ENCODE assay signal across 14 mouse cellular contexts in genomic region chr2:113866155-113866554, GRCm38 (mm10). TPM values are rescaled to one million over a fixed set of nuclear protein-coding genes. Genes with fewer than 3 reads are reported as not detected.
DNase-seq lines count a peak whose midpoint lies in the region; ATAC-seq and TF ChIP-seq lines count a peak whose summit lies in the region.
"Had no signal": no experiment of that assay in that cellular context is flagged by ENCODE, and none has a peak within 500 bp of the region (broad histone marks: within the 10 kb centered on the region; RNA-seq: fewer than 3 reads in every experiment).

No protein-coding gene starts in this region.

- no peaks in the 10 kb centered on the region for H3K9me3 ChIP-seq in heart, embryonic 10.5 days
- H3K9me3 ChIP-seq in liver, postnatal 0 days (ENCODE audit: low read length), result no peaks in the 10 kb centered on the region
- no peaks in the 10 kb centered on the region for H3K9me3 ChIP-seq in liver, embryonic 12.5 days (replicated peaks)
- H3K9me3 ChIP-seq in MEL (replicated peaks; ENCODE audit: insufficient read depth, low read length), result no peaks in the 10 kb centered on the region
- H3K9me3 ChIP-seq: embryonic facial prominence, embryonic 12.5 days; G1E had no signal

- ATAC-seq in liver, postnatal 0 days, result no peak
- no peak for ATAC-seq in liver, embryonic 12.5 days
- ATAC-seq in frontal cortex, adult (ENCODE audit: low TSS enrichment), result no peak

- no peak for TF ChIP-seq POLR2A in MEL (IDR thresholded peaks at IDR 0.05; ENCODE audit: control insufficient read depth in 1 of 2, insufficient read depth in 1 of 2, low read depth in 1 of 2, low read length in 2 of 2, poor library complexity in 1 of 2)

- no peaks in the 10 kb centered on the region for H3K36me3 ChIP-seq in heart, embryonic 10.5 days
- H3K36me3 ChIP-seq in liver, postnatal 0 days (replicated peaks; ENCODE audit: insufficient read depth, low read length), result no peaks in the 10 kb centered on the region
- H3K36me3 ChIP-seq in liver, embryonic 12.5 days, result no peaks in the 10 kb centered on the region
- H3K36me3 ChIP-seq in MEL (ENCODE audit: control insufficient read depth in 1 of 2, insufficient read depth in 2 of 2, low read length in 2 of 2), result no peaks in the 10 kb centered on the region; a peak in 1 of 4 replicates
- H3K36me3 ChIP-seq: embryonic facial prominence, embryonic 12.5 days; G1E had no signal

- no peaks in the 10 kb centered on the region for H3K4me1 ChIP-seq in heart, embryonic 10.5 days
- no peaks in the 10 kb centered on the region for H3K4me1 ChIP-seq in liver, postnatal 0 days (ENCODE audit: insufficient read depth)
- H3K4me1 ChIP-seq in liver, embryonic 12.5 days, result no peaks in the 10 kb centered on the region
- 0 out of 4 replicates have a peak, but pooled peaks cover 0 to 5% of the 10 kb centered on the region in 2 experiments for H3K4me1 ChIP-seq in MEL (ENCODE audit: control insufficient read depth in 1 of 2, insufficient read depth in 2 of 2, low read length in 2 of 2)
- H3K4me1 ChIP-seq: embryonic facial prominence, embryonic 12.5 days had no signal

- no peaks in the 10 kb centered on the region for H3K79me2 ChIP-seq in MEL (ENCODE audit: control insufficient read depth, insufficient read depth, low read length, poor library complexity)

- WGBS in heart, embryonic 10.5 days, result 39% methylated on average over 2 of the region's 2 CpGs
- 28% methylated on average over 2 of the region's 2 CpGs for WGBS in liver, postnatal 0 days (ENCODE audit: insufficient replicate concordance)
- WGBS in liver, embryonic 12.5 days (ENCODE audit: insufficient replicate concordance), result 20% methylated on average over 2 of the region's 2 CpGs

- peak; percentile 74 for TF ChIP-seq RAD21 in MEL (IDR thresholded peaks at IDR 0.05; ENCODE audit: low read depth, low read length)

- H3K4me2 ChIP-seq in liver, postnatal 0 days (ENCODE audit: low read depth, low read length), result no peak overlapping the region
- H3K4me2 ChIP-seq in liver, embryonic 12.5 days, result no peak overlapping the region
- H3K4me2 ChIP-seq: embryonic facial prominence, embryonic 12.5 days had no signal

- H3K27ac ChIP-seq in heart, embryonic 10.5 days, result no peak overlapping the region
- no peak overlapping the region for H3K27ac ChIP-seq in liver, postnatal 0 days (ENCODE audit: low read depth)
- H3K27ac ChIP-seq in liver, embryonic 12.5 days, result no peak overlapping the region
- no peak overlapping the region for H3K27ac ChIP-seq in MEL (ENCODE audit: control insufficient read depth, low read depth, low read length)
- H3K27ac ChIP-seq: embryonic facial prominence, embryonic 12.5 days had no signal

- TF ChIP-seq EP300 in liver, postnatal 0 days (IDR thresholded peaks at IDR 0.05; ENCODE audit: low read depth), result no peak
- no peak for TF ChIP-seq EP300 in MEL (IDR thresholded peaks at IDR 0.05; ENCODE audit: low read depth in 1 of 2, low read length in 2 of 2)

- peak; percentile 32; the same call in 1 of the 2 replicates for TF ChIP-seq CTCF in liver, postnatal 0 days (IDR thresholded peaks at IDR 0.05; ENCODE audit: low read depth)
- TF ChIP-seq CTCF in MEL (IDR thresholded peaks at IDR 0.05 in 2 of 3, conservative IDR thresholded peaks at IDR 0.05 in 1 of 3; ENCODE audit: control insufficient read depth in 1 of 3, insufficient read depth in 1 of 3, low read depth in 2 of 3, low read length in 3 of 3, poor library complexity in 1 of 3, severe bottlenecking in 1 of 3), result peak in 2 of 3 experiments; percentile 11 to 54; a peak in 2 of 6 replicates

- peak; percentile 1 for DNase-seq in heart, adult 11 months
- DNase-seq in heart, embryonic 10.5 days (ENCODE audit: low spot score), result no peak
- DNase-seq in liver, postnatal 0 days, result no peak
- DNase-seq in MEL (ENCODE audit: low read depth, low spot score), result peak; percentile 46
- DNase-seq in mesoderm, embryonic 11.5 days (ENCODE audit: low read depth, low spot score), result peak; percentile 6
- DNase-seq in layer of hippocampus, adult 8-10 months (ENCODE audit: low spot score in 2 of 2), result no peak
- DNase-seq: kidney, postnatal 36 days; left cerebral cortex, postnatal 4 days; thymus, postnatal 14 days had no signal

- no peak overlapping the region for H3K4me3 ChIP-seq in heart, embryonic 10.5 days
- H3K4me3 ChIP-seq in liver, postnatal 0 days (ENCODE audit: low read depth, low read length), result no peak overlapping the region
- H3K4me3 ChIP-seq in liver, embryonic 12.5 days, result no peak overlapping the region
- H3K4me3 ChIP-seq in MEL (ENCODE audit: control insufficient read depth in 1 of 2, insufficient read depth in 1 of 2, low read depth in 2 of 2, low read length in 2 of 2), result no peak overlapping the region
- H3K4me3 ChIP-seq: embryonic facial prominence, embryonic 12.5 days had no signal

- H3K9ac ChIP-seq in liver, postnatal 0 days (replicated peaks), result no peak overlapping the region
- no peak overlapping the region for H3K9ac ChIP-seq in liver, embryonic 12.5 days
- H3K9ac ChIP-seq in MEL (ENCODE audit: control insufficient read depth, low read depth, low read length, poor library complexity, severe bottlenecking), result no peak overlapping the region
- H3K9ac ChIP-seq: embryonic facial prominence, embryonic 12.5 days had no signal

- no peaks in the 10 kb centered on the region for H3K27me3 ChIP-seq in heart, embryonic 10.5 days (ENCODE audit: insufficient read depth, poor library complexity, severe bottlenecking)
- H3K27me3 ChIP-seq in liver, postnatal 0 days (ENCODE audit: insufficient read depth, low read length), result no peaks in the 10 kb centered on the region
- no peaks in the 10 kb centered on the region for H3K27me3 ChIP-seq in liver, embryonic 12.5 days (replicated peaks)
- peaks cover 0 to 2% of the 10 kb centered on the region in 2 experiments; a peak in 3 of 4 replicates for H3K27me3 ChIP-seq in MEL (ENCODE audit: control insufficient read depth in 1 of 2, insufficient read depth in 2 of 2, low read length in 2 of 2)
- H3K27me3 ChIP-seq: embryonic facial prominence, embryonic 12.5 days had no signal

TF ChIP-seq in MEL, 35 proteins besides CTCF, POLR2A, EP300 and RAD21:
- peak; percentile 49 for TF ChIP-seq SMC3 (IDR thresholded peaks at IDR 0.05; ENCODE audit: low read depth, low read length)
- TF ChIP-seq TAL1 (IDR thresholded peaks at IDR 0.05; ENCODE audit: low read length), result no peak
- peak; percentile 35 for TF ChIP-seq ZC3H11A (IDR thresholded peaks at IDR 0.05; ENCODE audit: low read depth, low read length)

RNA-seq across cellular contexts. Expression of gene Arhgap11a, which starts 17.7 kb away (rescaled TPM):
- 25.7 and 29.6 TPM in 2 replicates for polyA plus RNA-seq in heart, embryonic 10.5 days (2016; fragmentation: Nextera tagmentation; extraction: Ambion mirVana)
- polyA plus RNA-seq in liver, postnatal 0 days (2015; fragmentation: Nextera tagmentation; extraction: Ambion mirVana), result 7.7 and 8.0 TPM in 2 replicates
- polyA plus RNA-seq in liver, embryonic 12.5 days (2016; fragmentation: Nextera tagmentation; extraction: Ambion mirVana), result 29.7 and 31.2 TPM in 2 replicates
- total RNA-seq in MEL (2012; rRNA removed), result 24.3 and 24.9 TPM in 2 replicates
- 10 to 100 TPM; 29.7 to 43.1 TPM for polyA plus RNA-seq in MEL (2012; ENCODE audit: insufficient read depth in 1 of 2, insufficient read length in 2 of 2, low read depth in 1 of 2, low replicate concordance in 2 of 2, missing spikeins in 1 of 2)
- 1 to 10 TPM; 1.1 to 3.3 (median 2.5) TPM for total RNA-seq in layer of hippocampus, adult 8-10 months (2022)

RNA-seq across cellular contexts. Expression of gene Scg5, which starts 37.2 kb away (rescaled TPM):
- 0.81 and 0.99 TPM in 2 replicates for polyA plus RNA-seq in heart, embryonic 10.5 days (2016; fragmentation: Nextera tagmentation; extraction: Ambion mirVana)
- 0.14 TPM in 1 of 2 replicates, not detected in the other for polyA plus RNA-seq in liver, postnatal 0 days (2015; fragmentation: Nextera tagmentation; extraction: Ambion mirVana)
- polyA plus RNA-seq in liver, embryonic 12.5 days (2016; fragmentation: Nextera tagmentation; extraction: Ambion mirVana), result not detected in 2 replicates
- total RNA-seq in MEL (2012; rRNA removed), result 0.31 TPM in 1 of 2 replicates, not detected in the other
- polyA plus RNA-seq in MEL (2012; ENCODE audit: insufficient read depth in 1 of 2, insufficient read length in 2 of 2, low read depth in 1 of 2, low replicate concordance in 2 of 2, missing spikeins in 1 of 2), result under 1 TPM in 1 of 2 experiments, not detected in 1; 0.17 TPM
- 100 to 1,000 TPM; 368 to 431 (median 406) TPM for total RNA-seq in layer of hippocampus, adult 8-10 months (2022)
- total RNA-seq: heart, postnatal 25 days had no signal
- polyA plus RNA-seq: G1E had no signal

Comparison
In these comparisons a context has a peak if more than half of its experiments do, and no peak if none do; other contexts are left out.
1. DNase-seq: peak in heart, adult 11 months (single experiment), MEL (single experiment) and mesoderm, embryonic 11.5 days (single experiment); none in heart, embryonic 10.5 days (single experiment), liver, postnatal 0 days (single experiment) and layer of hippocampus, adult 8-10 months (0 of 2).